Mouse (Mus musculus) myocyte (in vitro differentiated cells): Measurements from ENCODE around the gene Mylk. TPM values are rescaled to one million over a fixed set of nuclear protein-coding genes. Genes with fewer than 3 reads are reported as not detected.

Experiments used
- H3K27me3 ChIP-seq: one replicate; pipeline ENCODE4 v1.6.1; 2011; ENCODE audit not compliant: control insufficient read depth, insufficient read depth, insufficient read length
- H3K36me3 ChIP-seq: one replicate; pipeline ENCODE4 v1.6.1; 2011; ENCODE audit not compliant: control insufficient read depth, insufficient read depth
- H3K4me2 ChIP-seq: one replicate; pipeline ENCODE4 v1.6.1; 2011; ENCODE audit warnings: low read depth, control low read depth
- H3K4me3 ChIP-seq: one replicate; pipeline ENCODE4 v1.5.1; 2011; ENCODE audit warnings: mild to moderate bottlenecking, control low read depth, moderate library complexity
- H3K79me2 ChIP-seq: one replicate; pipeline ENCODE4 v1.6.1; 2011; ENCODE audit not compliant: control insufficient read depth, insufficient read depth
- H3ac ChIP-seq: one replicate; pipeline ENCODE4 v1.6.1; 2011; ENCODE audit not compliant: control insufficient read depth, insufficient read length
- CEBPB ChIP-seq: IDR thresholded peaks from 2 replicates; pipeline ENCODE4 v1.6.1; 2011; ENCODE audit warnings: mild to moderate bottlenecking, moderate library complexity; ENCODE audit not compliant: poor library complexity, insufficient read depth, severe bottlenecking
- E2F4 ChIP-seq: IDR thresholded peaks from one replicate; pipeline ENCODE4 v1.6.1; 2011; ENCODE audit warnings: mild to moderate bottlenecking, control low read depth, moderate library complexity; ENCODE audit not compliant: insufficient read depth
- MAX ChIP-seq: IDR thresholded peaks from one replicate; pipeline ENCODE4 v1.6.1; 2011; ENCODE audit warnings: low read depth, mild to moderate bottlenecking, control low read depth
- MYOD1 ChIP-seq, 3 experiments: IDR thresholded peaks; one replicate each; pipeline ENCODE4 v1.6.1; 2011; ENCODE audit warnings: control low read depth in 2 of 3, low read depth in 2 of 3, mild to moderate bottlenecking in 2 of 3, moderate library complexity in 1 of 3; ENCODE audit not compliant: insufficient read length in 2 of 3, control insufficient read depth in 1 of 3
- MYOG ChIP-seq, 3 experiments: IDR thresholded peaks; one replicate each; pipeline ENCODE4 v1.6.1; 2011; ENCODE audit warnings: control low read depth in 2 of 3, low read depth in 2 of 3, mild to moderate bottlenecking in 2 of 3; ENCODE audit not compliant: insufficient read length in 2 of 3, control insufficient read depth in 1 of 3, insufficient read depth in 1 of 3
- POLR2A ChIP-seq: IDR thresholded peaks from one replicate; pipeline ENCODE4 v1.6.1; 2011; ENCODE audit warnings: low read depth, mild to moderate bottlenecking, control low read depth, moderate library complexity; ENCODE audit not compliant: insufficient read length
- POLR2AphosphoS2 ChIP-seq: IDR thresholded peaks from one replicate; pipeline ENCODE4 v1.6.1; 2011; ENCODE audit warnings: low read depth, control low read depth; ENCODE audit not compliant: insufficient read length
- REST ChIP-seq: IDR thresholded peaks from one replicate; pipeline ENCODE4 v1.6.1; 2011; ENCODE audit warnings: mild to moderate bottlenecking, control low read depth, moderate library complexity; ENCODE audit not compliant: insufficient read depth, insufficient read length
- SRF ChIP-seq: IDR thresholded peaks from one replicate; pipeline ENCODE4 v1.6.1; 2011; ENCODE audit warnings: low read depth; ENCODE audit not compliant: control insufficient read depth, insufficient read length
- TCF12 ChIP-seq: IDR thresholded peaks from one replicate; pipeline ENCODE4 v1.6.1; 2011; ENCODE audit warnings: mild to moderate bottlenecking, control low read depth; ENCODE audit not compliant: poor library complexity, insufficient read depth, severe bottlenecking
- TCF3 ChIP-seq: IDR thresholded peaks from one replicate; pipeline ENCODE4 v1.6.1; 2011; ENCODE audit warnings: low read depth, control low read depth; ENCODE audit not compliant: insufficient read length
- USF1 ChIP-seq: IDR thresholded peaks from one replicate; pipeline ENCODE4 v1.6.1; 2011; ENCODE audit warnings: low read depth, mild to moderate bottlenecking, control low read depth, moderate library complexity
- polyA plus RNA-seq: library from polyadenylated mRNA; unstranded; fragments of >200 nt; fragmentation: generic; extraction: Trizol; gene quantifications from one replicate; pipeline ENCODE4 v1.2.1, GENCODE M21; 2012; ENCODE audit warnings: missing spikeins

Gene Mylk
- polyA plus RNA-seq, 1 experiment = 2.1 TPM

- no peaks in the 10 kb centered on the region for H3K79me2 ChIP-seq
- H3K27me3 ChIP-seq = peaks cover 35% of the 10 kb centered on the region
- H3K36me3 ChIP-seq = no peaks in the 10 kb centered on the region
- no peak overlapping the region for H3ac ChIP-seq
- no peak overlapping the region for H3K4me2 ChIP-seq
- H3K4me3 ChIP-seq = no peak overlapping the region
- no peak for TF ChIP-seq CEBPB
- no peak for TF ChIP-seq TCF12
- TF ChIP-seq MAX = no peak
- no peak for TF ChIP-seq MYOD1 (IDR thresholded peaks at IDR 0.05; ENCODE audit: control insufficient read depth in 1 of 3, insufficient read length in 2 of 3, low read depth in 2 of 3)
- TF ChIP-seq POLR2AphosphoS2 = no peak
Observed at GRCm38 (mm10) chr16:34984203-34985030, 239.4 kb downstream of the Mylk start.

- no peak for TF ChIP-seq POLR2AphosphoS2
- Histone ChIP-seq H3K79me2 (no peaks in the 10 kb centered on the region), H3K27me3 (peaks cover 36% of the 10 kb centered on the region), H3K4me2 (no peak overlapping the region), H3K4me3 (no peak overlapping the region), H3ac (no peak overlapping the region), H3K36me3 (no peaks in the 10 kb centered on the region)
Observed at GRCm38 (mm10) chr16:34985031-34985346, 240.0 kb downstream of the Mylk start.

GRCm38 (mm10) chr16:34986211-34986825 lies 241.3 kb downstream of the Mylk start:
- Histone ChIP-seq H3K79me2 (no peaks in the 10 kb centered on the region), H3ac (no peak overlapping the region), H3K36me3 (no peaks in the 10 kb centered on the region), H3K27me3 (peaks cover 36% of the 10 kb centered on the region), H3K4me3 (no peak overlapping the region), H3K4me2 (no peak overlapping the region)
- no peak for TF ChIP-seq REST
- no peak for TF ChIP-seq MYOG (IDR thresholded peaks at IDR 0.05; ENCODE audit: control insufficient read depth in 1 of 3, insufficient read depth in 1 of 3, insufficient read length in 2 of 3, low read depth in 2 of 3)
- TF ChIP-seq MYOD1 (IDR thresholded peaks at IDR 0.05; ENCODE audit: control insufficient read depth in 1 of 3, insufficient read length in 2 of 3, low read depth in 2 of 3) = no peak
- TF ChIP-seq E2F4 = no peak
- TF ChIP-seq CEBPB = no peak
- no peak for TF ChIP-seq POLR2AphosphoS2
- no peak for TF ChIP-seq POLR2A
- no peak for TF ChIP-seq USF1
- TF ChIP-seq MAX = no peak
- no peak for TF ChIP-seq TCF3
- TF ChIP-seq SRF = no peak
- no peak for TF ChIP-seq TCF12

GRCm38 (mm10) chr16:34991365-34991764 lies 246.4 kb downstream of the Mylk start:
- TF ChIP-seq MAX = no peak
- no peak for TF ChIP-seq POLR2AphosphoS2
- TF ChIP-seq E2F4 = no peak
- TF ChIP-seq MYOD1 (IDR thresholded peaks at IDR 0.05; ENCODE audit: control insufficient read depth in 1 of 3, insufficient read length in 2 of 3, low read depth in 2 of 3) = no peak
- no peak for TF ChIP-seq REST
- no peak for TF ChIP-seq MYOG (IDR thresholded peaks at IDR 0.05; ENCODE audit: control insufficient read depth in 1 of 3, insufficient read depth in 1 of 3, insufficient read length in 2 of 3, low read depth in 2 of 3)
- no peaks in the 10 kb centered on the region for H3K79me2 ChIP-seq
- H3K36me3 ChIP-seq = no peaks in the 10 kb centered on the region
- no peak overlapping the region for H3K4me3 ChIP-seq
- H3K27me3 ChIP-seq = peaks cover 25% of the 10 kb centered on the region
- H3K4me2 ChIP-seq = no peak overlapping the region
- H3ac ChIP-seq = no peak overlapping the region

GRCm38 (mm10) chr16:34992854-34993253 lies 247.8 kb downstream of the Mylk start:
- no peak overlapping the region for H3K4me2 ChIP-seq
- no peak overlapping the region for H3ac ChIP-seq
- H3K79me2 ChIP-seq = no peaks in the 10 kb centered on the region
- TF ChIP-seq MYOD1 (IDR thresholded peaks at IDR 0.05; ENCODE audit: control insufficient read depth in 1 of 3, insufficient read length in 2 of 3, low read depth in 2 of 3) = no peak
- TF ChIP-seq POLR2A = no peak
- TF ChIP-seq TCF12 = no peak
- no peak for TF ChIP-seq TCF3
- TF ChIP-seq USF1 = no peak
- no peak for TF ChIP-seq POLR2AphosphoS2
- no peak for TF ChIP-seq E2F4
- TF ChIP-seq REST = no peak
- no peak for TF ChIP-seq MYOG (IDR thresholded peaks at IDR 0.05; ENCODE audit: control insufficient read depth in 1 of 3, insufficient read depth in 1 of 3, insufficient read length in 2 of 3, low read depth in 2 of 3)
- no peak for TF ChIP-seq SRF
- no peak for TF ChIP-seq MAX
- no peak for TF ChIP-seq CEBPB
- no peak overlapping the region for H3K4me3 ChIP-seq
- no peaks in the 10 kb centered on the region for H3K36me3 ChIP-seq
- H3K27me3 ChIP-seq = peaks cover 16% of the 10 kb centered on the region
